Mouse (Mus musculus) inflammation-experienced regulatory T-cells, adult 6 months (primary cell): ENCODE results near the gene Ptpro. TPM values are rescaled to one million over a fixed set of nuclear protein-coding genes. Genes with fewer than 3 reads are reported as not detected.

Source experiments
- ATAC-seq: one replicate; pipeline ENCODE4 v1.8.0; 2017
- polyA plus RNA-seq, 3 experiments: library from polyadenylated mRNA; unstranded; fragments of 100-300 nt; shearing (Covaris generic); gene quantifications; one replicate each; pipeline ENCODE4 v1.2.1; 2017

The Ptpro gene
- polyA plus RNA-seq, 3 experiments from 2014 or later = 0.21 to 0.60 TPM; not detected in 1

DNA sequence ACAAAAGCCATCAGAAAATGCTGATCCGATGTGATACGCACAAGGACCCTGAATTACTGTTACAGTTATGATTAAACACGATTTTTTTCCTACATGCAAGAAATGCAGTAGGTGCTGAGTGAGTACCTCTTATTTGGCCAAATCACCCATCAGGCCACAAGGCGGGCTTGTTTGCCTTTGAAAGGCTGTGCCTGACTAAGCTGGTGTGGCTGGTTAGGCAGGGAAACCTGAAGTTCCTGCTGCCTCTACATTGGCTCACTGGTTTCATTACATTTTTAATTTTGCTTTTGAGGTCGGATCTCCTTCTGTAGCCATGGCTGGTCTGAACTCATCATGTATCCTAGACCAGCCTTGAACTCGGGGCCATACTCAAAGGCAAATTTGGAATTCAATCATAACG, 250.9 kb downstream of the Ptpro start:
- no peak for ATAC-seq

GRCm38 (mm10) chr6:137503462-137503861, 251.3 kb downstream of the Ptpro start:
- ATAC-seq = no peak

GRCm38 (mm10) chr6:137504052-137504451, 251.9 kb downstream of the Ptpro start:
- ATAC-seq = no peak

DNA sequence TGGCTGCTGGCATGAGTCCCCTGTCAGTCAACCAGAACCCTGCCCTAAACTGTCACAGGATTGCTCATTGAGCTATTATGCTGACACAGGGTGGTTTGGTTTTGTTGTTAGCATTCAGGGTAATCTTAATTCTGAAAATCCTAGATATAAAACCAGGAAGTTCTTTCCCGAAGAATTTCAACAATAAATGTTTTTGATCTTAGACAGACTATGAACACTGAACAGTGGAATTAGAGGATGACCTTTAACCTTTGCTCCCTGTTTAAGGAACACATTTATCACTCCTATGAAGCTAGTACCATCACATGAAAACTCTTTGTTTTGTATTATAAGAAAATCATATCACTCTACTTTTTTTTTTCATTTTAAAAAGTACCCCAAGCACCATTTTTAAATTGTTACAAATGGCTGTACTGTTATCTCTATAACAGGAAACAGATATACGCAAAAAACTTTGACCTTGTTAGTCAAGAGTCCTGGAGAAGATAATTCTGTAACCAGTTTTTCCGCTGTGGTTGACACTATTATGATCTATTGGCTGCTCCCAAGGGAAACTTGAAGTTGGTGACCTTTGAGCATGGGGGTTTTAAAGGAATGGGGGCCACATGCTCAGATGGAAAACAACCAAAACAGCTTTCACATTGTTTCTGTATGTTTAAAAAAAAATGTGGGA, 253.6 kb downstream of the Ptpro start:
- ATAC-seq = no peak

DNA sequence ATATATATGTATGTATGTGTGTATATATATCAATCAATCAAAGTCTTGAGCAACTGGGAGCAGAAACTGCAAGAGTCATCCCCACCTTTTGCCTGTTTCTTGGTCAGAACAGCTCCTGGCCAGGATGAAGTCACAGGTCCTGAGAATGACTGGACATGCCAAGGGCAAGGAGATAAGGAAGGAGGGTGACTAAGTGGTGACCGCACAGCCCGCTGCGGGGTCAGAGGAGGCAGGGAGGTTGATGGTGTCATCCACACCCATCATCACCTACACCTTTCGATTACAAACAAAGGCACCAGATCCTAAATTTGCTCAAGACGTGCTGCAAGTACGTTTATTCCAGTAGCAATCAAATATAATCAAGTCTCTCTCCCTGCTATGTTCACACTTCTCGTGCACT, 254.4 kb downstream of the Ptpro start:
- ATAC-seq = no peak

DNA sequence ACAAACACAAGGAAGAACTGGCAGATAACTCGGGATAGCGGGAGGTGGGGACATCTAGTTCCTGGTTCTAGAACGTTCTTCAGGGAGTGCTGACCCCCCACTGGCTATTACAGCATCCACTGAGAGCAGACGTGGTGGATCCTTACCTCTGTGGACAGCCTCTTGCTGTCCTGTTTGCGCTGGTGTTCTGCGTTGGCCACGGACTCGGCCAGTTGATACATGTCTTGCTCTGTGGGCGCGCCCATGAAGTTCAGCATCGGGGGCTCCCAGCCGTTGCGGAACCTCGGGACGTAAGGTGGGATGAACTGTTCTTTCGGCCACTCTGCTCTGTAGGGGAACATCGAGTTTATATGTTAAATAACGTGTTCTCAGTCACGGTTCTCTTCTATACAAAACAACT, 256.8 kb downstream of the Ptpro start:
- ATAC-seq = no peak

DNA sequence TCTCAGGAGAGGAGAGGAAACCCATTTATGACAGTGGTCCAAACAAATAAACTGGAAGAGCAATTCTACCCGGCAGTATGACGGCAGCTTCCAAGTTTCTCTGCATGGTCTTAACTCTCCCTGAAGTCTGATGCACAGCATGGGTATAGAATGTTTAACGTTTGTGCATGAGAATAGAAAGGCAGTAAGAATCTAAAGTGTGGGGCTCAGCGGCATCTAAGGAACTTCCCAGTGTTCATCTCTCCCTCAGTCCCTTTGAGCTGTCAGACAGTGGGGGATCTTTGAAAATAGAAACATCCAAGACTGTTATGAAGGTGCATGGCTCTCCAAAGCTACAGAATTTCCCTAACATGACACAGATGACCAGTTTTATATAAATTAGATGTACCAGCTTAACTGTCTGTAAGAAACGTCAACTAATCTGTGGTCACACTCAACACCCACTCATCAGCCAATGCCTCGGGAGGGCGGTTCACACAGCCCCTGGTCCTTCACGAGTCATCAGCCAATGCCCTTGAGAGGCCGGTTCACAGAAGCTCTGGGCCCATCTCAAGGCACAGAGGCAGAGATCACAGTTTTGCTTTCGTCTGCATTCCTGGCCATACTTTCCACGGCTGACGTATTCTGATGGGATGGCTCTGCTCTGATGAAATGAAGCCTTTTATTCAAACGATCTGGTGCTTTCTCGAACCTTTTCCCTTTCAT, 257.4 kb downstream of the Ptpro start:
- no peak for ATAC-seq

DNA sequence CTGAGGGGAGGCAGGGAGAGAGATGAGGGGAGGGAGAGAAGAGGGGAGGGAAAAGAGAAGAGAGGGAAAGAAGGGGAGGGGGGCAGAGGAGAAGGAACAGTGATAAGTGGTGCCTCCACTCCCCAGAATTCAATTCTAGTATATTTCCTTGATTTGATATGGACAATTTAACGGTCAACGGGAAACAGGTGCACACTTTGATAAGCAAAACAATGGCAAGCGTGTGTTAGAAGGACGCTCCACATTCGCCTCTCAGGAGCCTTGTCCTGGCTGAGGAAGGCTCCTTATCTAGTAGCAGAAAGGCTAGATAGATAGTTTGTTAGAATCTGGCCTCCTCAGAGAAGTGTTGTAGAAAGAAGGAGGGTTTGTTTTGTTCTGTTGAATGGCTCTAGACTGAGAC, 260.6 kb downstream of the Ptpro start:
- ATAC-seq = no peak

Other genes starting within 250 kb of the Ptpro start
- not detected for gene Rerg, start 81.8 kb upstream of the Ptpro start, polyA plus RNA-seq